Mouse (Mus musculus) spleen, adult 10 weeks (tissue): ENCODE measurements around the gene Eif2s1. TPM values are rescaled to one million over a fixed set of nuclear protein-coding genes. Genes with fewer than 3 reads are reported as not detected.

Source experiments
- polyA plus RNA-seq: library from polyadenylated mRNA; stranded (reverse); fragments of 350-450 nt; fragmentation: Illumina TruSeq; extraction: RNeasy Lipid Tissue Mini Kit (QIAGEN cat#74804); gene quantifications from one replicate; pipeline ENCODE4 v1.2.3, GENCODE M21; 2015; ENCODE audit warnings: low replicate concordance; ENCODE audit not compliant: insufficient read depth

The Eif2s1 gene
- 68.4 TPM for polyA plus RNA-seq

GRCm38 (mm10) chr12:78861496-78862253, at the start of gene Eif2s1, which contains the start of gene Atp6v1d:
Gene Eif2s1, plus strand, starts transcription at chr12:78861819.
Gene Atp6v1d, minus strand, starts transcription at chr12:78861638.

DNA sequence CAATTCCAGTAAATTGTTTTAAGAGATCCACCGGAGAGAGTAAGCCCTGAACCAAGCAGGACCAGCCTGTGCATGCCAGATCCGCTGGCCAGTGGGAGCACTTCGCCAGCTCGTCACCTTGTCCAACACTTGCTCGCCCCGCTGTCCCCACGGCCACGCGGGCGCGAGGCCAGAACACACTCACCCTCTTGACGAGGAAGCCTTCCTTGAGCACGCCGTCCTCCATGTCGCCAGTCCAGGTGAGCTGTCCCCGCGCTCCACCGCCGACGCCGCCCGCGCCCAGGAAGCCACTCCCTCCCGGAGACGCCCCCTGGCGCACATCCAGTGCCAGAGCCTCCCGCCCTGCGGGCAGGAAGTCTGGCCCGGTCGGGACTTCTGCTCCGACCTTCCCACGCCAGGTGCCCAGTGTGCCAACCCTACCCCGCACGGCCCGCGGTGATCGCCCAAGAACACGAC, 45.1 kb downstream of the Eif2s1 start, which contains the start of gene Plek2:
Gene Plek2, minus strand, starts transcription at position 258 of the 456 bp plus-strand sequence.

Other genes with a start within 250 kb of the Eif2s1 start
- gene Fam71d, start 170.3 kb upstream of the Eif2s1 start, polyA plus RNA-seq, result 0.29 TPM
- gene Mpp5, start 112.9 kb upstream of the Eif2s1 start, polyA plus RNA-seq, result 16.1 TPM
- 88.8 TPM for gene Atp6v1d, start 181 bp upstream of the Eif2s1 start, polyA plus RNA-seq
- gene Plek2, start 45.1 kb downstream of the Eif2s1 start, polyA plus RNA-seq, result 1.2 TPM
- 79.8 TPM for gene Tmem229b, start 145.8 kb downstream of the Eif2s1 start, polyA plus RNA-seq
- 0.30 TPM for gene Plekhh1, start 167.3 kb downstream of the Eif2s1 start, polyA plus RNA-seq
- 21.9 TPM for gene Pigh, start 227.8 kb downstream of the Eif2s1 start, polyA plus RNA-seq